Mouse (Mus musculus) cerebellum, postnatal 10 days (tissue): ENCODE measurements around the gene Supv3l1.

ENCODE experiments used
- DNase-seq, 2 experiments: peaks; one replicate each; pipeline ENCODE4 v3.0.0; 2021; ENCODE audit warnings: mixed read lengths in 2 of 2

Gene Supv3l1

DNA sequence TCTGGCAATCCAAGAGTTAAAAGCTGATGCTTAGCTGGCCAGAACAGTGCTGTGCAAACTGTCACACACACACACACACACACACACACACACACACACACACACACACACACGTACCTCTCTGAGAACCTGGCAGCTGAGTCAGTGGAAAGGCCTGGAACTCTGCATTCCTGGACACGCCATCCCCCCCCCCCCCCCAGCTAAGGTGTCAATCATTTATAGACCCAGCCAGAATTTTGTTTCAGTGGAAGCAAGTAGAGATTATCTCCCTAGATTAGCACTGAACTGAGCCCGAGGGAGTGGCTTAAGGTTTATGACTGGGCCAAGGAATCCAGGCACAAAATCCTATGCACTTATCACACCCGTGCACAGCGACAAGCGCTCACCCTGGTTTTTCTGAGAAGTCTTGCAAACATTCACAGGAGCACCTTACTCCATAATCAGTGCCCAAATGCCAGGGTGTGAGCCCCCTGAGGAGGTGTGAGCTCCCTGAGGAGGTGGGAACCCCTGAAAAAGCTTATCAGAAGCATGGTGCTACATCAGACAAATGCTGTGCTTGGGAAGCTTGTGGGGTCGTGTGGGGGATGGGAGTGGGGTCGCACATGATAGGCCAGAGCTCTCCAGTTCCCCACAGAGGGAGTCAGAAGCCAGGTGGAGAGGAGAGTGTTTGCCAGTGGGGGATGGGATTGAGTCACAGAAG lies 36.5 kb downstream of the Supv3l1 start:
- DNase-seq: peak; percentile 60 to 62

DNA sequence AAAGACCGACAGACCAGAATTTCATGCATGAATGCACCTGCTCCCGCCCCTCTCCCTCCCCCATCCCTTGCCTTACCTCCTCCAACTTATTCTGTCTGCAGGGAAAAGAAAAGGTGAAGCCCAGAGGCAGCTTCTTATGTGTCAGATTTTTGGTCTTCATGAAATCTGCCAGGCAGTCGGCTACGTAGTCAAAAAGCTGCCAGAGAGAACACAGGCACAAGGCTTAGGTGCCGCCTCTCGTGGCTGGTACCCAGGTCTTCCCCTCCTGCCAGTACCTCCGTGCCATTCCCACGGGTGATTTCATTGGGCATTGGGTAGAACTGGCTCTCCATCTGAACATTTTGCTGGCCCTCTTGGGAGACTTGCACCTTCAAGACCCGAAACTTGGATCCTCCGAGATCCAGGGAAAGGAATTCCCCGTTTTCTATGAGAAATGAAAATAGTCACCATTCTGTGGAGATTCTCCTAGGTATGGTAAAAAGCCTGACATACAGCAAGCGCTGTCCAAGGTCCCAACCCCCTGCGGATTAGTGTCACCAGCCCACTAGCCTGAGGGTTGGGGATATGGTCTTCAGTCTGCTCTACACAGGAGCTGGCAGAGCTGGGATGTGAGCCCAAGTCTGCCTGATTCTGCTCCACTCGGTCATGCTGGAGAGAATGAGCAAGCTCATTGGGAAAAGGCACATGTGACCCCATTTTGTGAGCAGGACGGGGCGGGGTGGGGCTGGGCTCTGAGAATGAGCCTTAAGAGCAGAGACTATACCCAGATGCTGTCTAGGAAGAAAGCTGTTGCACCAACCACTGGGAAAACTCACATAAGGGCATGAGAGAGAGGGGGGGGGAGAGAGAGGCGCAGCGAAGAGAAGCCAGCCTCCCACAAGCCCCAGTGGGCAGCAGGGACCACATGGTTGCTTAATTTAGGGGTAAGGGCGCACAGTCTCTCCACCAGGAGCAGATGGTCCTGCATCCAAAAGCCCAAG lies 37.8 kb downstream of the Supv3l1 start:
- DNase-seq: peak; percentile 66 to 72

DNA sequence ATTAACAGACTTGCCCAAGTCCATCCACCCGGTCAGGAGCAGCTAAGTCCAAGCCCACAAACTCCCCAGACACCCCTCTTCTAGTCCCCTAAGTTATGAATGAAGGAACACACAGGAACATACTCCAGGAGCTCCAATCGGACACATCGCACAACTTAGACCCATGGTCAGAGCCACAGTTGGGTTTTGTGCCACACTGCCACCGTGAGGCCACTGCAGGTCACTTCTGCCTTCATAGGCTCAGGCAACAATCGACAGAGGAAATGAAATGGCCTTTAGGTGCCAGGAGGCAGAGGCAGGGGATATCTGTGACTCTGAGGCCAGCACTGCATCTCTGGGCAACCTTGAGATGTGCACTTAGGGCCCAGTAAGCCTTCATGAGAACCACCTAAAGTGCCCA lies 38.6 kb downstream of the Supv3l1 start:
- DNase-seq: peak; percentile 86 to 87

DNA sequence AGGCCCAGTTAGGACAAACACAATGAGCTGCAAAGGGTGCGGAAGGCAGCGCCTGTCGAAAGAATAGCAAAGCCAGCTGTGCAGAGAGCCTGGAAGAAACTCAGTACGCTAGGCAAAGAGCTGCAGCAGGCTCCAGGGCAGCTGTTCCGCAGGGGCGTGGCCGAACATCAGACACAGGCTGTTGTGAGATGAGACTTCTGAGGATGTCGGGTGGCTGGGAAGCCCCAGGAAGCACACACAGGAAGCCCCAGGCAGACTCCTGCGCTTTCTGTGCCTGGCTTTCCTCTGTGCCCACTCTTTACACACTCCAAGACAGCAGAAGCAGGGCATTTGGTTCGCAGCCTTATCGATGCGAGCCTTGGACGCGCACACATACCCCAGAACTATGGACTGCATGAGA lies 44.6 kb downstream of the Supv3l1 start:
- no peak for DNase-seq

DNA sequence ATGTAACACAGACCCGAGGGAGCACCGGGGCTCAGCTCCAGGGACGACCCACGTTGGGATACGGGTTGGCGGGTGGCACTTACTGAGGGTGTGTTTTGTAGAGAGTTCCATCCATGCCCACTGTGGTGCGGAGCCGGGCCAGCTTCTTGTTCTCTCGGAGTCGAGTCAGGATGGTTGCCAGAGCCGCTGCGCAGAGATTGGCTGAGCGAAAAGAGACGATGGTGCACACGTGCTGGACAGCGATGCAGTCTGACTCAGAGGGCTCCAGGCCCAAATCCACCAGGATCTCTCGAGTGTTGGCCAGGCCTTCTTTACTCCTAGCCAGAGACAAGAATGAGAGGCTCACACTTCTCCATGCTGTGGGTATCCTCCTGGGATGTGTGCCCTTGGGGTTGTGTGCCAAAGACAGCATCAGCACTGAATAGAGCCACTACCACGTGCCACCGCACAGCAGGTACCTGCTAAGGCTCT lies 47.9 kb downstream of the Supv3l1 start:
- DNase-seq: peak; percentile 83 to 84

DNA sequence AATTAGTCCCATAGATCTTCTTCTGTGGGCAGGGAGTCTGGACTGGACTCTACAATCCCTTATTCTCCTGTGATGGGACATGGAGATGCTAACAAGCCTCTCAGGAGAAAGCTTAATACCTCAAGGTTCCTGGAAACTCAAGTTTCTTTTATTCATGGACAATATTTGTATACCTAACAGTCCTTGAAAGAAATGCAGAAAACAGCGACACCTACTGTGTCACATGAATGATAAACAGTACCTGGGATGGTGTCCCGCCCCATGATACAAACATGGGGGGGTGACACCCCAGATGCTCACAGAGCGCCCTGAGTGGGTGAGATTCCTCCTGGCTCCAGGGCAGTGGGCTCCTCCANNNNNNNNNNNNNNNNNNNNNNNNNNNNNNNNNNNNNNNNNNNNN lies 66.5 kb downstream of the Supv3l1 start:
- no peak for DNase-seq

- peak in 1 of 2 experiments; percentile 25 for DNase-seq
These were observed 68.6 kb downstream of the Supv3l1 start for GRCm38 (mm10) chr10:62380936-62381335.

GRCm38 (mm10) chr10:62379808-62380207 lies 69.7 kb downstream of the Supv3l1 start, which contains the start of gene Hk1:
Gene Hk1 (minus strand): TSS chr10:62379908.
- no peak for DNase-seq
